Mouse (Mus musculus): ENCODE results near the gene Klhl21. TPM values are rescaled to one million over a fixed set of nuclear protein-coding genes. Genes with fewer than 3 reads are reported as not detected.

Klhl21 gene
- polyA plus RNA-seq (2012; rRNA removed) (4.4 and 5.3 TPM in 2 replicates), polyA plus RNA-seq (2014; fragmentation: Nextera tagmentation; extraction: Ambion mirVana) (2.3 and 2.8 TPM in 2 replicates)

DNA sequence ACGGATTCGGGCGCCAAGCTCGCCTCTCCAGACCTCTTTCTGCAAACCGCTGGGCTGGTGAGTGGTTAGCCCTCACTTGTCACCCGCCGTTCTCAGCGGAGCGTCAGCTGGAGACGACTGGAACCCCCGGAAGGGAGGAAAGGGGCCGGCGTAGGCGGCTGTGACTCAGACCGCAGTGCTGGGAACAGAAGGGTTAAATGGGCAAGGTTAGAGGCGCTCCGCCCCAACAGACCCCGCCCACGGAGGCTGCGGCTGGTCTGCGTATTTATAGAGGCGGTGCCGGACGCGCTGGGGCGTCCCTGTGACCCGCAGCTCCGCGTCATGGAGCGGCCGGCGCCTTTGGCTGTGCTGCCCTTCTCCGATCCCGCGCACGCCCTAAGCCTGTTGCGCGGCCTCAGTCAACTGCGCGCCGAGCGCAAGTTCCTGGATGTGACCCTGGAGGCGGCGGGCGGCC is at the start of gene Klhl21:
TSS of gene Klhl21 (plus strand) at position 182 of the 454 bp plus-strand sequence.
- under 1% methylated on average over 44 of the region's 45 CpGs for WGBS (ENCODE audit: insufficient replicate concordance)
- Histone ChIP-seq H3K4me3 (ENCODE audit: insufficient read depth in 1 of 2, low read depth in 2 of 2, low read length in 2 of 2) (peak within 1 kb of the TSS; percentile 59 to 92), H3K9me3 (ENCODE audit: control insufficient read depth, low read length) (no peaks in the 10 kb centered on the region), H3K4me2 (ENCODE audit: low read depth) (peak within 1 kb of the TSS; percentile 100), H3K27me3 (ENCODE audit: control insufficient read depth, insufficient read depth, low read length) (peaks cover 15% of the 10 kb centered on the region), H3K9ac (replicated peaks) (peak within 1 kb of the TSS; percentile 61), H3K27ac (peak within 1 kb of the TSS; percentile 53), H3K4me1 (replicated peaks; ENCODE audit: control insufficient read depth in 2 of 2, insufficient read depth in 2 of 2, low read length in 1 of 2) (peaks cover 27 to 28% of the 10 kb centered on the region in 2 experiments), H3K36me3 (replicated peaks; ENCODE audit: control insufficient read depth, insufficient read depth, low read depth) (no peaks in the 10 kb centered on the region; the same call in 1 of the 2 replicates)
- TF ChIP-seq CTCF (IDR thresholded peaks at IDR 0.05; ENCODE audit: low read depth) (no peak), EP300 (IDR thresholded peaks at IDR 0.05; ENCODE audit: low read depth) (no peak)
- ATAC-seq (ENCODE audit: insufficient read depth): peak; percentile 83
- DNase-seq (ENCODE audit: low read depth in 3 of 3, low spot score in 3 of 3): peak; percentile 83 to 88 (median 84)

DNA sequence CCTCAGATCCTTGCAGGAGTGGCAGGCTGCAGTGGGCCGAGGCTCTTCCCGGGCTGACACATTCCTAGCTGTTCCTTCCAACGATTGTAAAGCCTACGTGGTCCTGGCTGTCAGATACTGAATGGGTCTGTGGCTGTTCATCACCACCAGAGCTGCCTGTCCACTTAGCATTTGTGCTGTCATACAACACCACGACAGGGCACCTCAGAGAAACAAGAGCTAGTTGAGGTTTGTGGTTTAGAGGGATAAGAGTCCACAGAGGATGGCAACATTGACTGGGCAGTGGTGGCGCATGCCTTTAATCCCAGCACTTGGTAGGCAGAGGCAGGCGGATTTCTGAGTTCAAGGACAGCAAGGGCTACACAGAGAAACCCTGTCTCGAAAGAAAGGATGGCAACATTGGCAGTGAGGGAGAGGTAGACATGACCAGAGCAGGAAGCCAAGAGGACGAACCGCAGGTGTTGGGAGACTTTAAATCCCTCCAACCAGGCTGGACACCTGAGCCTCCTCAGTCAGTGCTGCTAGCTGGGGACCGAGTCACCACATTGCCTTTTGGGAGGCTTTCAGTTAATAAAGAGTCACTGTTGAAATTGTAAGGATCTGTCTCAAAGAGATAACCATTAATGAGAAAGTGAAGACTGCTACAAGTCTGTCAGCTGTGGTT is 48.6 kb upstream of the Klhl21 start:
- Histone ChIP-seq H3K9ac (replicated peaks) (peak overlapping the region; percentile 80), H3K36me3 (replicated peaks; ENCODE audit: control insufficient read depth, insufficient read depth, low read depth) (peaks cover 64% of the 10 kb centered on the region), H3K27me3 (ENCODE audit: control insufficient read depth, insufficient read depth, low read length) (no peaks in the 10 kb centered on the region), H3K9me3 (ENCODE audit: control insufficient read depth, low read length) (no peaks in the 10 kb centered on the region), H3K4me1 (replicated peaks; ENCODE audit: control insufficient read depth in 2 of 2, insufficient read depth in 2 of 2, low read length in 1 of 2) (peaks cover 71 to 76% of the 10 kb centered on the region in 2 experiments), H3K27ac (peak overlapping the region; percentile 99), H3K4me2 (ENCODE audit: low read depth) (peak overlapping the region; percentile 67), H3K4me3 (ENCODE audit: insufficient read depth in 1 of 2, low read depth in 2 of 2, low read length in 2 of 2) (peak overlapping the region; percentile 9 to 28; a peak in 2 of 4 replicates)
- 38% methylated on average over 11 of the region's 11 CpGs for WGBS (ENCODE audit: insufficient replicate concordance)
- no peak for DNase-seq (ENCODE audit: low read depth in 3 of 3, low spot score in 3 of 3)
- TF ChIP-seq EP300 (IDR thresholded peaks at IDR 0.05; ENCODE audit: low read depth) (no peak), CTCF (IDR thresholded peaks at IDR 0.05; ENCODE audit: low read depth) (no peak)
- ATAC-seq (ENCODE audit: insufficient read depth): peak; percentile 19

DNA sequence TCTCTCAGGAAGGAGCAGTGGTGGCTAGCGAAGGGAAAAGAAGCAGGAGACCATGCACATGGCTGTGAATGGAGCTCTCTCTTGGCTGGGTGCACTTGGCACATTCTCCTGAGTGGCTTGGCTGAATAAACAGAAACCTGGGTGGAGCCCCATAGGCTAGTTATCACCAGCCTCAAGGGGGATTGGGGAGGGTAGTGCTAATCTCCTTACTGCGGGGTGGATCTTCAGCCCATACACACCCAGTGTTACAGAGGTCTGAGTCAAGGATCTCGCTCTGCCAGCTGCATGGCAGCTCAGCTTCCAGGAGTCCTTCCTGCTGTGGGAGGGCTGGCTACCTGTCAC is 48.1 kb upstream of the Klhl21 start:
- H3K4me3 ChIP-seq (ENCODE audit: insufficient read depth in 1 of 2, low read depth in 2 of 2, low read length in 2 of 2): peak overlapping the region; percentile 25 to 28; a peak in 3 of 4 replicates
- H3K9ac ChIP-seq (replicated peaks): peak overlapping the region; percentile 80
- H3K36me3 ChIP-seq (replicated peaks; ENCODE audit: control insufficient read depth, insufficient read depth, low read depth): peaks cover 64% of the 10 kb centered on the region
- H3K4me1 ChIP-seq (replicated peaks; ENCODE audit: control insufficient read depth in 2 of 2, insufficient read depth in 2 of 2, low read length in 1 of 2): peaks cover 71 to 76% of the 10 kb centered on the region in 2 experiments
- H3K27ac ChIP-seq: peak overlapping the region; percentile 99
- peak; percentile 91 to 93 (median 91) for DNase-seq (ENCODE audit: low read depth in 3 of 3, low spot score in 3 of 3)
- TF ChIP-seq CTCF (IDR thresholded peaks at IDR 0.05; ENCODE audit: low read depth): peak; percentile 21
- peak; percentile 93 for TF ChIP-seq EP300 (IDR thresholded peaks at IDR 0.05; ENCODE audit: low read depth)
- no peaks in the 10 kb centered on the region for H3K9me3 ChIP-seq (ENCODE audit: control insufficient read depth, low read length)
- H3K27me3 ChIP-seq (ENCODE audit: control insufficient read depth, insufficient read depth, low read length): no peaks in the 10 kb centered on the region
- peak overlapping the region; percentile 67 for H3K4me2 ChIP-seq (ENCODE audit: low read depth)
- 10% methylated on average over 3 of the region's 3 CpGs for WGBS (ENCODE audit: insufficient replicate concordance)
- ATAC-seq (ENCODE audit: insufficient read depth): peak; percentile 91

DNA sequence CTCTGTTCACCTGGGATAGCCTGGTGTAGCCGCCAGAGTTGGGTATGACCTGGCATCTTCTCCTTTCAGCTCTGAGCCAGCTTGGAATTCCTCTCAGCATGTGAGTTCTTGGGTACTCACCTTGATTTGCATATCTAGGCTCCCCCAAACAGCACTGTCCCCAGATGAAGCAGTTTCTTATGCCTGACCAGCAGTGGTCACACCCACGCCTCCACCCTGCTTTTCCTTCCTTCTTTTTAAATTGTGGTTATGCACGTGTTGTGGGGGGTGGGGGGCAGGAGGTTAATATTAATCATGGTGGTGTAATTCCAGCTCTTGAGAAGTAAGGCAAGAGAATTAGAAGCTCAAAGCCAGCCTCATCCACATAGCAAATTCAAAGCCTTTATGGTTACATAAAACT is 45.8 kb upstream of the Klhl21 start:
- no peak for TF ChIP-seq CTCF (IDR thresholded peaks at IDR 0.05; ENCODE audit: low read depth)
- peak; percentile 44 for TF ChIP-seq EP300 (IDR thresholded peaks at IDR 0.05; ENCODE audit: low read depth)
- no peaks in the 10 kb centered on the region for H3K27me3 ChIP-seq (ENCODE audit: control insufficient read depth, insufficient read depth, low read length)
- WGBS (ENCODE audit: insufficient replicate concordance): 19% methylated on average over 3 of the region's 3 CpGs
- peak overlapping the region; percentile 99 for H3K27ac ChIP-seq
- no peak overlapping the region for H3K4me3 ChIP-seq (ENCODE audit: insufficient read depth in 1 of 2, low read depth in 2 of 2, low read length in 2 of 2)
- ATAC-seq (ENCODE audit: insufficient read depth) (peak; percentile 32), DNase-seq (ENCODE audit: low read depth in 3 of 3, low spot score in 3 of 3) (peak in 2 of 3 experiments; percentile 54 to 61)
- H3K36me3 ChIP-seq (replicated peaks; ENCODE audit: control insufficient read depth, insufficient read depth, low read depth): peaks cover 56% of the 10 kb centered on the region
- peak overlapping the region; percentile 43 for H3K4me2 ChIP-seq (ENCODE audit: low read depth)
- peak overlapping the region; percentile 44 for H3K9ac ChIP-seq (replicated peaks)
- peaks cover 52 to 56% of the 10 kb centered on the region in 2 experiments for H3K4me1 ChIP-seq (replicated peaks; ENCODE audit: control insufficient read depth in 2 of 2, insufficient read depth in 2 of 2, low read length in 1 of 2)
- H3K9me3 ChIP-seq (ENCODE audit: control insufficient read depth, low read length): no peaks in the 10 kb centered on the region

DNA sequence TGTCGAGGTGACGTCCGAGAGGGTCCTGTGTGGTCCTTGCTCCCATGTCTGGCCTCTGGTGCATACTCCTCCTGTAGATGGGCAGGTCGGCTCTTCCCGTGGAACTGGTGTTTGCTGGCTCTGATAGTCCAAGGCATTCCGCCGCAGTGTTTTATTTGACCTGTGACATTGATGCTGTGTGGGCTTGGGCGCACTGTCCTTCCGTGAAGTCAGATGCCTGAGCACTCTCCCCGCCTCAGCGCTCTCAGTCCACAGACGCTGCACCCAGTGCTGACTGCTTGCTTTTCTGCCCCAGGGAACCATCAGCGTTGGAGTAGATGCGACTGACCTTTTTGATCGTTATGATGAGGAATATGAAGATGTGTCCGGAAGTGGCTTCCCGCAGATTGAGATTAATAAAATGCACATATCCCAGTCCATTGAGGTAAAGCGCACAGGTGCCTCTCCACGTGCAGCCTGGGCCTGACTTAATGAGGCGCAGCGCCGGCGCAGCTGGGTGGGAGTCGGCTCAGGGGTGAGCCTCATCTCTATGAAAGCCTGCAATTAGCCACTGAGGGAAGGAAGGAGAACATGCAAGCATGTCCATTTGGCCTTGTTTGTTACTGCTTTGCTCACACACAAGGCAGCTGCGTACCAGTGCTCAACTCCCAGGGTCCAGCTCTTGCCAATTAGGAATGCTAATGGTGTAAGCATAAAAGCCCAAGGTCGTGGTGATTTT is 40.2 kb upstream of the Klhl21 start:
- Histone ChIP-seq H3K4me1 (replicated peaks; ENCODE audit: control insufficient read depth in 2 of 2, insufficient read depth in 2 of 2, low read length in 1 of 2) (peaks cover 3% of the 10 kb centered on the region in 2 experiments), H3K4me3 (ENCODE audit: insufficient read depth in 1 of 2, low read depth in 2 of 2, low read length in 2 of 2) (no peak overlapping the region), H3K36me3 (replicated peaks; ENCODE audit: control insufficient read depth, insufficient read depth, low read depth) (peaks cover 56% of the 10 kb centered on the region), H3K4me2 (ENCODE audit: low read depth) (no peak overlapping the region), H3K27me3 (ENCODE audit: control insufficient read depth, insufficient read depth, low read length) (no peaks in the 10 kb centered on the region), H3K9ac (replicated peaks) (no peak overlapping the region), H3K9me3 (ENCODE audit: control insufficient read depth, low read length) (no peaks in the 10 kb centered on the region), H3K27ac (no peak overlapping the region)
- ATAC-seq (ENCODE audit: insufficient read depth) (no peak), DNase-seq (ENCODE audit: low read depth in 3 of 3, low spot score in 3 of 3) (no peak)
- 93% methylated on average over 26 of the region's 26 CpGs for WGBS (ENCODE audit: insufficient replicate concordance)
- no peak for TF ChIP-seq EP300 (IDR thresholded peaks at IDR 0.05; ENCODE audit: low read depth)
- TF ChIP-seq CTCF (IDR thresholded peaks at IDR 0.05; ENCODE audit: low read depth): no peak

All from liver, embryonic 14.5 days (tissue).